Mouse (Mus musculus) layer of hippocampus, postnatal 10 days (tissue): Measurements from ENCODE around the gene Stfa1. TPM values are rescaled to one million over a fixed set of nuclear protein-coding genes. Genes with fewer than 3 reads are reported as not detected.
"Not testable (repeated sequence)": the region's sequence is repeated elsewhere in the genome, so short reads cannot be mapped to it uniquely, and the experiment has no call there.

Experiments used
- DNase-seq, 2 experiments: peaks; one replicate each; pipeline ENCODE4 v3.0.0; 2021; ENCODE audit warnings: low spot score in 2 of 2
- long read RNA-seq: library from polyadenylated mRNA; stranded (forward); transcript quantifications from one replicate; pipeline ENCODE4 v2.0.0, GENCODE M21; 2023
- total RNA-seq, 2 experiments: library from RNA; stranded (reverse); gene quantifications; 2 replicates each; pipeline ENCODE4 v1.2.3; 2021

The Stfa1 gene
- total RNA-seq, result 1 to 10 TPM in 1 of 2 experiments, not detected in 1; 2.9 TPM
- long read RNA-seq, transcript Stfa1-202 (3 exons, 617 nt), result major isoform, 7 of 7 reads
- long read RNA-seq, partial matches to known transcripts, result 0 of 7 reads
- long read RNA-seq, other reads (novel, unspliced or antisense), result 0 of 7 reads

- not testable (repeated sequence) for DNase-seq
These were observed at the start of gene Stfa1 for GRCm38 (mm10) chr16:36276796-36277195. TSS of gene Stfa1 (plus strand) at chr16:36276951.

- not testable (repeated sequence) for DNase-seq
These were observed 16.2 kb upstream of the Stfa1 start for GRCm38 (mm10) chr16:36260585-36260984.

- DNase-seq, result no peak
These were observed 12.4 kb downstream of the Stfa1 start for GRCm38 (mm10) chr16:36289140-36289539.

GRCm38 (mm10) chr16:36307631-36308030, 30.9 kb downstream of the Stfa1 start:
- DNase-seq, result no peak

GRCm38 (mm10) chr16:36316111-36316510, 39.4 kb downstream of the Stfa1 start:
- DNase-seq, result not testable (repeated sequence)

GRCm38 (mm10) chr16:36319286-36319685, 42.5 kb downstream of the Stfa1 start:
- DNase-seq, result no peak

- no peak for DNase-seq
These were observed 57.5 kb downstream of the Stfa1 start, which contains the start of gene BC117090 for GRCm38 (mm10) chr16:36334232-36334631. TSS of gene BC117090 (minus strand) at chr16:36334332.

Other genes with a start within 250 kb of the Stfa1 start
- 1 to 10 TPM; 4.5 to 5.8 TPM for gene Wdr5b, start 235.8 kb upstream of the Stfa1 start, total RNA-seq
- 10 to 100 TPM; 95.2 to 95.4 TPM for gene Fam162a, start 205.4 kb upstream of the Stfa1 start, total RNA-seq
- 10 to 100 TPM; 21.5 to 22.1 TPM for gene Ccdc58, start 205.3 kb upstream of the Stfa1 start, total RNA-seq
- not detected for gene Csta1, start 145.7 kb upstream of the Stfa1 start, total RNA-seq
- 1 to 10 TPM in 1 of 2 experiments, not detected in 1; 2.8 TPM for gene Stfa2l1, start 120.1 kb upstream of the Stfa1 start, total RNA-seq
- 1 to 10 TPM in 1 of 2 experiments, not detected in 1; 3.2 TPM for gene Gm5483, start 92.7 kb upstream of the Stfa1 start, total RNA-seq
- not detected for gene Gm5416, start 66.5 kb upstream of the Stfa1 start, total RNA-seq
- gene 2010005H15Rik, start 55.5 kb upstream of the Stfa1 start, total RNA-seq, result not detected
- gene BC117090, start 57.4 kb downstream of the Stfa1 start, total RNA-seq, result not detected
- 1 to 10 TPM in 1 of 2 experiments, not detected in 1; 4.5 TPM for gene BC100530, start 90.8 kb downstream of the Stfa1 start, total RNA-seq
- gene Stfa2, start 131.5 kb downstream of the Stfa1 start, total RNA-seq, result under 1 TPM in 1 of 2 experiments, not detected in 1; 0.89 TPM
- gene Stfa3, start 178.4 kb downstream of the Stfa1 start, total RNA-seq, result 1 to 10 TPM in 1 of 2 experiments, not detected in 1; 2.5 TPM